Mouse (Mus musculus): ENCODE data around the gene Srgap1.

- no peak for TF ChIP-seq CTCF (IDR thresholded peaks at IDR 0.05; ENCODE audit: borderline replicate concordance, insufficient read depth, low read length)
- no peak for TF ChIP-seq POLR2A (IDR thresholded peaks at IDR 0.05; ENCODE audit: low read depth, low read length)
These were observed 62.2 kb downstream of the Srgap1 start for GRCm38 (mm10) chr10:121984887-121985286.
